Mouse (Mus musculus) hindbrain, embryonic 11.5 days (tissue): ENCODE measurements around the gene Ddx59. TPM values are rescaled to one million over a fixed set of nuclear protein-coding genes. Genes with fewer than 3 reads are reported as not detected.

Source experiments
- ATAC-seq: fragments of 200-750 bp; cut with Nextera tagmentation; 2 replicates; pipeline ENCODE4 v1.8.0; 2017; ENCODE audit warnings: mild to moderate bottlenecking, moderate TSS enrichment, moderate library complexity; ENCODE audit not compliant: low FRiP score
- DNase-seq: peaks from one replicate; pipeline ENCODE4 v3.0.0-alpha.2; 2015; ENCODE audit warnings: low spot score
- H3K27ac ChIP-seq: fragments of 300-500 bp; sonication (generic); 2 replicates; pipeline ENCODE4 v1.5.1; 2014; ENCODE audit warnings: mild to moderate bottlenecking, low read depth, low read length
- H3K27me3 ChIP-seq: fragments of 300-500 bp; sonication (generic); 2 replicates; pipeline ENCODE4 v1.6.1; 2014; ENCODE audit warnings: mild to moderate bottlenecking, low read length, moderate library complexity, mixed read lengths; ENCODE audit not compliant: control insufficient read depth, insufficient read depth
- H3K36me3 ChIP-seq: fragments of 300-500 bp; sonication (generic); 2 replicates; pipeline ENCODE4 v1.6.1; 2014; ENCODE audit warnings: mild to moderate bottlenecking, low read length, moderate library complexity, mixed read lengths; ENCODE audit not compliant: control insufficient read depth, insufficient read depth
- H3K4me1 ChIP-seq: fragments of 300-500 bp; sonication (generic); replicated peaks from 2 replicates; pipeline ENCODE4 v1.6.1; 2014; ENCODE audit warnings: low read length, mixed read lengths; ENCODE audit not compliant: control insufficient read depth, insufficient read depth
- H3K4me2 ChIP-seq: fragments of 300-500 bp; sonication (generic); replicated peaks from 2 replicates; pipeline ENCODE4 v1.6.1; 2014; ENCODE audit warnings: mild to moderate bottlenecking, low read depth, low read length
- H3K4me3 ChIP-seq: fragments of 300-500 bp; sonication (generic); 2 replicates; pipeline ENCODE4 v1.5.1; 2014; ENCODE audit warnings: low read depth, low read length
- H3K9ac ChIP-seq: fragments of 300-500 bp; sonication (generic); 2 replicates; pipeline ENCODE4 v1.6.1; 2014; ENCODE audit warnings: low read depth, low read length
- H3K9me3 ChIP-seq: fragments of 300-500 bp; sonication (generic); 2 replicates; pipeline ENCODE4 v1.6.1; 2016; ENCODE audit warnings: low read length; ENCODE audit not compliant: control insufficient read depth
- WGBS: fragments of 180-500 bp; shearing (Covaris S2); extraction: QIAGEN DNeasy Blood & Tissue Kit; methylation state at CpG from one replicate; pipeline ENCODE4 v1.1.7; 2014; 5-methylcytosine and 5-hydroxymethylcytosine counted together
- polyA plus RNA-seq: library from polyadenylated mRNA; unstranded; fragments of >200 nt; fragmentation: Nextera tagmentation; extraction: Ambion mirVana; gene quantifications from 2 replicates; pipeline ENCODE4 v1.2.1, GENCODE M21; 2014

Ddx59 gene
- polyA plus RNA-seq, 1 experiment from 2014 or later, result 18.0 TPM

GRCm38 (mm10) chr1:136395073-136395472 is 20.0 kb upstream of the Ddx59 start:
- no peak overlapping the region for H3K4me2 ChIP-seq
- ATAC-seq (no peak), DNase-seq (no peak)
- H3K36me3 ChIP-seq, result no peaks in the 10 kb centered on the region
- no peaks in the 10 kb centered on the region for H3K27me3 ChIP-seq
- 39% methylated on average over 5 of the region's 5 CpGs for WGBS
- no peak overlapping the region for H3K9ac ChIP-seq
- no peak overlapping the region for H3K27ac ChIP-seq
- no peaks in the 10 kb centered on the region for H3K4me1 ChIP-seq
- H3K9me3 ChIP-seq, result no peaks in the 10 kb centered on the region
- no peak overlapping the region for H3K4me3 ChIP-seq

- H3K9me3 ChIP-seq, result no peaks in the 10 kb centered on the region
- no peaks in the 10 kb centered on the region for H3K36me3 ChIP-seq
- H3K27me3 ChIP-seq, result no peaks in the 10 kb centered on the region
- H3K4me1 ChIP-seq, result no peaks in the 10 kb centered on the region
- H3K27ac ChIP-seq, result no peak overlapping the region
- H3K4me2 ChIP-seq, result no peak overlapping the region
- ATAC-seq (no peak), DNase-seq (no peak)
- H3K9ac ChIP-seq, result no peak overlapping the region
- no peak overlapping the region for H3K4me3 ChIP-seq
- 80% methylated on average over 8 of the region's 8 CpGs for WGBS
These were observed 13.8 kb upstream of the Ddx59 start for GRCm38 (mm10) chr1:136401281-136401680.

GRCm38 (mm10) chr1:136409631-136410030 is 5.4 kb upstream of the Ddx59 start:
- no peak overlapping the region for H3K4me3 ChIP-seq
- H3K4me2 ChIP-seq, result no peak overlapping the region
- no peaks in the 10 kb centered on the region for H3K27me3 ChIP-seq
- ATAC-seq (no peak), DNase-seq (no peak)
- H3K4me1 ChIP-seq, result no peaks in the 10 kb centered on the region
- 93% methylated on average over 2 of the region's 2 CpGs for WGBS
- H3K9me3 ChIP-seq, result no peaks in the 10 kb centered on the region
- no peak overlapping the region for H3K9ac ChIP-seq
- no peaks in the 10 kb centered on the region for H3K36me3 ChIP-seq
- H3K27ac ChIP-seq, result no peak overlapping the region

GRCm38 (mm10) chr1:136415756-136416126 is 670 bp downstream of the Ddx59 start:
- ATAC-seq, result no peak
- Histone ChIP-seq H3K36me3 (no peaks in the 10 kb centered on the region), H3K9me3 (no peaks in the 10 kb centered on the region), H3K27me3 (no peaks in the 10 kb centered on the region), H3K9ac (no peak overlapping the region; the same call in 1 of the 2 replicates), H3K4me2 (peak overlapping the region; percentile 38; the same call in 1 of the 2 replicates), H3K4me1 (no peaks in the 10 kb centered on the region), H3K27ac (no peak overlapping the region), H3K4me3 (peak overlapping the region; percentile 65)
- peak; percentile 10 for DNase-seq
- 49% methylated on average over 2 of the region's 2 CpGs for WGBS

- H3K9me3 ChIP-seq, result no peaks in the 10 kb centered on the region
- H3K36me3 ChIP-seq, result no peaks in the 10 kb centered on the region
- ATAC-seq (no peak), DNase-seq (no peak)
- no peak overlapping the region for H3K9ac ChIP-seq
- 97% methylated on average over 6 of the region's 6 CpGs for WGBS
- no peak overlapping the region for H3K4me3 ChIP-seq
- H3K27ac ChIP-seq, result no peak overlapping the region
- no peaks in the 10 kb centered on the region for H3K4me1 ChIP-seq
- H3K27me3 ChIP-seq, result no peaks in the 10 kb centered on the region
- no peak overlapping the region for H3K4me2 ChIP-seq
These were observed 3.3 kb downstream of the Ddx59 start for GRCm38 (mm10) chr1:136418393-136418792.

- Histone ChIP-seq H3K4me2 (no peak overlapping the region), H3K4me3 (no peak overlapping the region), H3K27ac (no peak overlapping the region), H3K4me1 (no peaks in the 10 kb centered on the region), H3K27me3 (no peaks in the 10 kb centered on the region), H3K9me3 (no peaks in the 10 kb centered on the region), H3K36me3 (no peaks in the 10 kb centered on the region), H3K9ac (no peak overlapping the region)
- 82% methylated on average over 11 of the region's 11 CpGs for WGBS
- no peak for DNase-seq
- ATAC-seq, result no peak
These were observed 12.3 kb downstream of the Ddx59 start for GRCm38 (mm10) chr1:136427166-136427969.

- no peak overlapping the region for H3K4me2 ChIP-seq
- H3K27me3 ChIP-seq, result no peaks in the 10 kb centered on the region
- no peak overlapping the region for H3K9ac ChIP-seq
- H3K4me3 ChIP-seq, result no peak overlapping the region
- H3K36me3 ChIP-seq, result no peaks in the 10 kb centered on the region
- ATAC-seq, result no peak
- H3K27ac ChIP-seq, result no peak overlapping the region
- no peak for DNase-seq
- 93% methylated on average over 4 of the region's 4 CpGs for WGBS
- H3K4me1 ChIP-seq, result no peaks in the 10 kb centered on the region
- no peaks in the 10 kb centered on the region for H3K9me3 ChIP-seq
These were observed 13.9 kb downstream of the Ddx59 start for GRCm38 (mm10) chr1:136428981-136429380.

GRCm38 (mm10) chr1:136430126-136430818 is 15.2 kb downstream of the Ddx59 start:
- Histone ChIP-seq H3K9me3 (no peaks in the 10 kb centered on the region), H3K27ac (no peak overlapping the region), H3K4me2 (no peak overlapping the region), H3K4me3 (no peak overlapping the region), H3K27me3 (no peaks in the 10 kb centered on the region), H3K36me3 (no peaks in the 10 kb centered on the region), H3K9ac (no peak overlapping the region), H3K4me1 (no peaks in the 10 kb centered on the region)
- DNase-seq, result no peak
- no peak for ATAC-seq
- WGBS, result 68% methylated on average over 7 of the region's 7 CpGs

- DNase-seq (no peak), ATAC-seq (no peak)
- no peak overlapping the region for H3K9ac ChIP-seq
- no peaks in the 10 kb centered on the region for H3K9me3 ChIP-seq
- no peak overlapping the region for H3K27ac ChIP-seq
- no peaks in the 10 kb centered on the region for H3K36me3 ChIP-seq
- WGBS, result 84% methylated on average over 7 of the region's 7 CpGs
- no peaks in the 10 kb centered on the region for H3K4me1 ChIP-seq
- H3K4me2 ChIP-seq, result no peak overlapping the region
- no peaks in the 10 kb centered on the region for H3K27me3 ChIP-seq
- H3K4me3 ChIP-seq, result no peak overlapping the region
These were observed 25.7 kb downstream of the Ddx59 start for GRCm38 (mm10) chr1:136440741-136441140.
